Mouse (Mus musculus) hindbrain, embryonic 14.5 days (tissue): ENCODE data around the gene Cd86. TPM values are rescaled to one million over a fixed set of nuclear protein-coding genes. Genes with fewer than 3 reads are reported as not detected.

Source experiments
- polyA plus RNA-seq: library from polyadenylated mRNA; unstranded; fragments of >200 nt; fragmentation: Nextera tagmentation; extraction: Ambion mirVana; gene quantifications from 2 replicates; pipeline ENCODE4 v1.2.1, GENCODE M21; 2014

Cd86 gene
- polyA plus RNA-seq, 1 experiment from 2014 or later: 3.1 TPM

Other genes with a start within 250 kb of the Cd86 start
- not detected in 2 replicates for gene Stfa3, start 210.7 kb downstream of the Cd86 start, polyA plus RNA-seq
- 0.07 and 0.08 TPM in 2 replicates for gene Casr, start 103.9 kb downstream of the Cd86 start, polyA plus RNA-seq
- 0.19 and 0.48 TPM in 2 replicates for gene Ildr1, start 27.9 kb upstream of the Cd86 start, polyA plus RNA-seq
- gene Slc15a2, start 118.9 kb upstream of the Cd86 start, polyA plus RNA-seq: 14.9 and 16.3 TPM in 2 replicates
- 61.5 and 62.4 TPM in 2 replicates for gene Iqcb1, start 162.3 kb upstream of the Cd86 start, polyA plus RNA-seq
- 0.27 and 0.89 TPM in 2 replicates for gene Eaf2, start 208.9 kb upstream of the Cd86 start, polyA plus RNA-seq
- 63.0 and 86.1 TPM in 2 replicates for gene Golgb1, start 209.1 kb upstream of the Cd86 start, polyA plus RNA-seq